Mouse (Mus musculus): ENCODE results near the gene Zkscan5.
A peak's percentile ranks its signal among the peaks of the same experiment; 100 is the strongest.
"Not testable (repeated sequence)": the region's sequence is repeated elsewhere in the genome, so short reads cannot be mapped to it uniquely, and the experiment has no call there.

Zkscan5 gene

DNA sequence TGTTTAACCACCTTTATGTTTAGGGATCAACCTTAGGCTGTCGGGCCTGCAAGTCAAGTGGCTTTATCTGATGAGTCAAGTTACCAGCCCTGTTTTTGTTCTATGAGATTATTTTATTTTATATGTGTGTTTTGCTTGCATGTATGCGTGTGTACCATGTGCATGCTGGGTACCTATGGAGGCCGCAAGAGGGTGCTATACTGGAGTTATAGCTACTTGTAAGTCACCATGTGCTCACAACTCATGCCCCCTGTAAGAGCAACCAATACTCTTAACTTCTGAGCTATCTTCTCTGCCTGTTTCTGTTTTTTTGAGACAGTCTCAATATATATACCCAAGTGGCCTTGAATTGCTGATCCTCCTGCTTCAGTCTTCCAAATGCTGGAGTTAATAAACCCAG lies 9.1 kb downstream of the Zkscan5 start:
- DNase-seq (ENCODE audit: low spot score), result no peak

DNA sequence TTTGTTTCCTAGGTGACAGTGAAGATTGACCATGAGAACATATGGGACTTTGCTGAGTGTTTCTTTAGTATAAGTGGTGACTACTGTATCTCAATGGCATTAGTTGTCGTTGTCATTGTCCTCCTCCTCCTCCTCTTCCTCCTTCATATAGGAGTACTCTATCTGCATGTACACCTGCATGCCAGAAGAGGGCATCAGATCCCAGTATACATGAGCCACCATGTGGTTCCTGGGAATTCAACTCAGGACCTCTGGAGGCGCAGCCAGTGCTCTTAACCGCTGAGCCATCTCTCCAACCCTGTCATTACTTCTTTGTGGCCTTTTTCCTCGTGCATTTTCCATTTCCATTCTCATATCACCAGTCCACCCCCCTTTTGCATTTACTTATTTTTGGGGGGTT lies 10.3 kb downstream of the Zkscan5 start:
- DNase-seq (ENCODE audit: low spot score), result no peak

DNA sequence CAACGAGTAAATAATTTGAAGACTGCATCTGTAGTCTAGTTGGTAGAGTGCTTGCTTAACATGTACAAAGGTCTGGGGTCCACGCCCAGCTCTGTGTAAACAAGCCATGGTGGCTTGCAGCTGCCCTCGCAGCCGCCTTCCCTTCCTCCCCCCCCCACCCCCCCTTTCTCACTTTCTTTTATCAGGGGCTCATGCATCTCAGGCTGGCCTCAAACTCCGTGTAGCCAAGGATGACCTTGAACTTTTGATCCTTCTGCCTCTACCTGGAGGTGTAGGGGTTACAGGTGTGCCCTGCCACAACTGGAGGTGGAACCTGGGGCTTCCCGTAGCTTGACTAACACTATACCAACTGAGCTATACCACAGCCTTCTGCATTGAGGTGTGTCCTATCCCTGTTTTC lies 13.4 kb downstream of the Zkscan5 start:
- no peak for DNase-seq (ENCODE audit: low spot score)

DNA sequence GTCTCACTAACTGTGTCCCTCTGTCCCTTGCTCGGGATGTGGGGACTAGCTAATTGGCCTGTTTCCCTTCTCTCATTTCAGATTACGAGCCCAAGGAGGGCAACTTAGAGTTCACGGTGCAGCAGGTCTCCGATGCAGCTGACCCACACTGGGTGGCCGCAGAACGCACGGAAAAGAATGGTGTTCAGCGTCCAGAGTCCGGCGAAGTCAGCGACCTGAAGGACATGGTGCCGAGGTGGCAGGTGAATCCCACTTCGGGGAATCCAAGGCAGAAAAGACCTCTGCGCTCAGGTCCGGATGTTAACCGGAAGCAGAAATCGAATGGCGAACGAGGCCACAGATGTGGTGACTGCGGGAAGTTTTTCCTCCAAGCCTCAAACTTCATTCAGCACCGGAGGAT lies 13.8 kb downstream of the Zkscan5 start:
- no peak for DNase-seq (ENCODE audit: low spot score)

DNA sequence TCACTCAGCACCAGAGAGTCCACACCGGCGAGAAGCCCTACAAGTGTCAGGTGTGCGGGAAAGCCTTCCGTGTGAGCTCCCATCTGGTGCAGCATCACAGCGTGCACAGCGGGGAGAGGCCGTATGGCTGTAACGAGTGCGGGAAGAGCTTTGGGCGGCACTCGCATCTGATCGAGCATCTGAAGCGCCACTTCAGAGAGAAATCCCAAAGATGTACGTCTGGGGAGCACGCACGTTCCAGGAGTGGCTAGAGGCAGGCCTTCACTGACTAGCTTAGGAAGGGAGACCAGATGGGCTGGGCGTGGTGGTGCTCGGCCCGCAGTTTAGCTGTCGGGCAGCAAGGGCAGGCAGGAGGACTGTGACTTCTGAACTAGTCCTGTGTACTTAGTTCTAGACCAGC lies 14.3 kb downstream of the Zkscan5 start:
- no peak for DNase-seq (ENCODE audit: low spot score)

DNA sequence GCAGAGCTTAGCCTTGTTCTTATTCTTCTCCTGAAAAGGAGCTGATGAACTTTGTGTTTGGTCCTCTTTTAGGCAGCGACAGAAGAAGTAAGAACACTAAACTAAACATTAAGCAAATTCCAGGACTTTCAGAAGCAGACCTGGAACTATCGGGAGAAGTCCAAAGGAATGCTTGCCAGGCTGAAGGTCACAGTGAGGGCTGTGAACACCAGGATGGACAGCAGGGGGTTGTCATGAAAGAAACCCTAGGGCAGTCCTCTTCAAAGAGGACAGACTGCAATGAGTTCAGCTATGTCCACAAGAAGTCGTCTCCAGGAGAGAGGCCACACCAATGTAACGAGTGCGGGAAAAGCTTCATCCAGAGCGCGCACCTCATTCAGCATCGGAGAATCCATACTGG lies 15.6 kb downstream of the Zkscan5 start:
- DNase-seq (ENCODE audit: low spot score), result no peak

DNA sequence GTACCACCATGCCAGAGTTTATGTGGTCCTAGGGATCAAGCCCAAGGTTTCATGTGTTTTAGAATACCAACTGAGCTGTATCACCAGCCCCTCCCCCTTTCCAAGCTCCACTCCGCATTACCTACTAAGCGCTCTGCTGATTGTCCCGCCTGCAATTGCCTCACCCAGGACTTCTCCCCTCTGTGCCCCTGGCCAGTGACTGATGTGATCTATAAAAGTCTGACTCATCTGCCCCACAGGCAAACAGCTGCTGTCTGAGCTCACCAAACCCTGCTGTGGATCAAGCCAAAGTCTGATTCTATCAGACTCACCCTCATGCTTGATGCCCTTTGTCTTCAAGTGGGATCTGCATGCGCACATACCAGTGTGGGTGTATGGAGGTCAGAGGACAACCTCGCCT lies 18.5 kb downstream of the Zkscan5 start:
- no peak for DNase-seq (ENCODE audit: low spot score)

DNA sequence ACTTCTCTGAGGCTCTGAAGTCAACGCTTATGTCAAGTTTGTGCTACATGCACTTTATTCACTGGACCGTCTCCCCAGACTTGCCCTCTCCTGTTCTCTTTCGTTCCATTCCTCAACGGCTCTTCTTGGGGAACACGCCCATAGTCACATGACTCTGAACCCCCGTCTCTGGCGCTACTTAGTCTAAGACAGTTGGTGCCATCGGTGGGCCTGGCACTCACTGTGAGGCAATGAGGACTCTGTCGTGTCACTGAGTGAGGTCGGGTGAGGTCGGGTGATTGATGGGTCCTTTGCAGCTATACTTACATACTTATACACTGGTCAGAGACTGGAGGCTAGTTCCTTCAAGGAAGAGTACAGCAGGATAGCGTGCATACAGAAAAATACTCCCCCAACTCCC lies 19.0 kb downstream of the Zkscan5 start:
- no peak for DNase-seq (ENCODE audit: low spot score)

DNA sequence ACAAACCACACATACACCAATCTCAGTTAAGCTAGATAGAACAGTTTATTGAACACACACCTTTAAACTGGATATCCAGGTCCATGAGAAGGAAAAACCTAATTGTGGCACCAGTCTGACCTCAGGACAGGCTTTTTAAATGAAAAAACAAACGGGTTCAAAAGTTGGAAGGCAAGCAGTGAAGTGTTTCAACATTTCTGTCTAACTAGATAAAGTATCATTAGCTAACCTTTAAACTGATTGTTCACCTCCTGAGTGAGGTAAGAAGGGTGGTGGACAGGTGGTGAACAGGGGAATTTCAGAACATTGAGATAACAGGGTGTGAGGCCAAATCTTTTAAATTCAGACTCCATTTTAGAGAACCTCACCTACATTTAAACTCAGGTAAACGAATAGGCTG lies 22.1 kb downstream of the Zkscan5 start:
- no peak for DNase-seq (ENCODE audit: low spot score)

DNA sequence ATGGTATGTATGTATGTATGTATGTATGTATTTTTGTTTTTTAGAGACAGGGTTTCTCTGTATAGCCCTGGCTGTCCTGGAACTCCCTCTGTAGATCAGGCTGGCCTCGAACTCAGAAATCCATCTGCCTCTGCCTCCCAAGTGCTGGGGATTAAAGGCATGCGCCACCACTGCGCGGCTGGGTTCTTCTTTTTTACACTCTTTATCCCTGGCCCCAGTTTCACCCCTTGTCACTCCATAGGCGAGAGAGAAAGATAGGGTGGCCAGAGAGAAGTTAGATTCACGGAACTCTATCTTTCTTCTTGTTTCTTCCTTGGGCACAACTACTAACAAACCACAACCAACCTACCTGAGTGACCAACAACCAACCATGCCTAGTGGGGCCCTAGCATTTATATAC lies 24.9 kb downstream of the Zkscan5 start:
- not testable (repeated sequence) for DNase-seq (ENCODE audit: low spot score)

DNA sequence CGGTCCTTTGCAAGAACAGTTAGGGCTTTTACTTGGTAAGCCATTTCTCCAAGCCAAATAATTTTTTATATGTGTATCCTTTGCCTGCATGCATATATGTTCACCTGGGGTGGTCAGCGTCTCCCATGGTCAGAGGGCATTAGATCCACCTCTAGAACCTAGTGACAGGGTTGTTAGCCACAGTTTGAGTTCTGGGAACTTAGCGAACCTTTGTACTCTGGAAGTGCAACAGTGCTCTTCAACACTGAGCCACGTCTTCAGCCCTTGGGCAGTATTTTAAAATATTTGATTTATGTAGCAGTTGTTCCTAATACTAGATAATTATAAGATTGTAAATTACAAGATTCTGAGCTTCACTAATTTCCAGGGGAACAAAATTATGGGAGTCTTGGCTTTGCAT lies 26.3 kb downstream of the Zkscan5 start:
- DNase-seq (ENCODE audit: low spot score), result no peak

DNA sequence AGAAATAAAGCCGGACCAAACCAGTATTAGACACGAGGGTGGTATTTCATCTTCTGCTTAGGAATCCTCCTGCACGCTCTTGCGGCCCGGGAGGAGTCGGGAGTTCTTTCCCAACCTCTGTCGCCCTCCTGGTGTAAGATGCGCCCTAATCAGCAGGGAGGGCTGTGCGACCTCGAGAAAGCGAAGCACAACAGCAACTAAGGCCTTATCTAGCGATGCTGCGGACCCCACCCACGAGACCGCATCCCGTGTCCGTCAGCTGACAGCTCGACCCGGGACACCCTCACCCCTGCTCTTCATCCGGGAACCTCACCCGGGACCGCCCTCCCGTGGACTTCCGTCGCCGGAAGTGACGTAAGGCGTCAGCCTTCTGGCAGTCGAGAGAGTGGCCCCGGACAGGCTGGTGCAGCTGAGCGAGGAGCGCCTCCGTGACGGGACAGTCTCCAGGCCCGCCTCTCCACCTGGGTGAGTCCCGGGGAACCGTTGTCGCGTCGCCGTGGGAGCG lies 27.1 kb downstream of the Zkscan5 start, which contains the start of gene Zfp655:
TSS of gene Zfp655 (plus strand) at position 349 of the 505 bp plus-strand sequence.
- peak; percentile 97 for DNase-seq (ENCODE audit: low spot score)

DNA sequence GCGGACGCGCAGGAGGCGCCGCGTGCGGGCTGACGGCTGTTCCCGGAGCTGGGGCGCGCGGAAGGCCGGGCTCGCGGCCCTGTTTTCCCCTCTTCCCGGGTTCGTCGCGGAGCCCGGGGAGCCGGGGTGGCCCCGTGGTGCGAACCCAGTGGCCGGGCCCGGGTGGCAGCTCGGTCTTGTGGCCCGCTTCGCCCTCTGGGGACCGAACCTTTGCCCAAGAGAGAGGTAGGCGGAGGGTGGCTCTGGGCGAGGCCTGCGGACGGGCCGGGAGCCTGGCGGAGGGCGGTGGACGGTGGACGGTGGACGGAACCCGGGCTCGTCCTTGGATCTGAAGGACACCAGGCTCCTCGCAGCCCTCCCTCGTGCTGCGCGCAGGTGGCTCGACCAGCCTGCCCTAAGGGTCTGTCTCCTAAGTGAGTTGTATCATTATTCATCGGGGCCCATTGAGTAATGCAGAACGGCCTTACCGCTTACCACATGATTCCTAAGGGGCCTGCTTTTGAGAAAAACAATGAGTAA lies 27.6 kb downstream of the Zkscan5 start:
- no peak for DNase-seq (ENCODE audit: low spot score)

DNA sequence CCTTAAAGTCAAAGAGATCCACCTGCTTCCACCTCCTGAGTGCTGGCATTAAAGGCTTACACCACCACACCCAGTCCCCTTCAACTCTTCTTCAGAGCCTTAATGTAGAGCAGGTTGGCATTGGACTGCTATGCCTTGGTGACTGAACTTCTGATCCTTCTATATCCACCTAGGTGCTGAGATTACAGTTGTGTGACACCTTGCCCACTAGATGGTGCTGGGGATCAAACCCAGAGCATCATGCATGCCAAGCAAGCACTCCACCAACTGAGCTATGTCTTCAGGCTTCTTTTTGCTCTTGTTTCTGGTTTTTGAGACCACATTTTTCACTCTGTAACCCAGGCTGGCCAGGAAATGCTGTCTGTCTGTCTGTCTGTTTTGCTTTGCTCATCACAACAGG lies 30.3 kb downstream of the Zkscan5 start:
- DNase-seq (ENCODE audit: low spot score), result no peak

DNA sequence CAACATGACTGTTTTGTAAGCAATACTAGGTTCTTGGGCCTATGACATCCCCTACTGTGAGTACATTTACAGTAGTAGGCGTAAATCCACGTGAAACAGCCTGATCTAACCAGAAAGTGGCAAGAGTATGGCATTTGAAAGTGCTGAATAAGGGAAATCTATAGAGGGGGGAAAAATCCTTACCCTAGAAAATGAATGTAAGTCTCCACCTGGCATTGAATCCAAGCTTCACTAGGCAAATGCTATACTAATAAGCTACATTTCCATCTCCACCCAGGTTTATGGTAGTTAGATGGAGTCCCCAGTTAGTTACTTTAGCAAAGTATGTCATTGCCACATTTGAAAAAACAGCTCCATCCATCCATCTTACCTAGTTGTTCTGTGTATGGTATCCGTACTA lies 45.2 kb downstream of the Zkscan5 start:
- DNase-seq (ENCODE audit: low spot score), result no peak

All from testis, postnatal 14 days (tissue).